Mouse (Mus musculus) MEL (cell line): ENCODE results near the gene Mtmr14. TPM values are rescaled to one million over a fixed set of nuclear protein-coding genes. Genes with fewer than 3 reads are reported as not detected.
A peak's percentile ranks its signal among the peaks of the same experiment; 100 is the strongest.

Experiments
- DNase-seq: peaks from one replicate; pipeline ENCODE4 v3.0.0; 2011; ENCODE audit warnings: low read depth, low spot score
- H3K27ac ChIP-seq: 2 replicates; pipeline ENCODE4 v1.5.1; 2012; ENCODE audit warnings: low read depth, mild to moderate bottlenecking, control low read depth, low read length, moderate library complexity; ENCODE audit not compliant: control insufficient read depth
- H3K27me3 ChIP-seq, 2 experiments: fragments of 150-350 bp in 1 of 2; sonication (generic) in 1 of 2; 2 replicates each; pipeline ENCODE4 v1.6.1; 2012; ENCODE audit warnings: low read length in 2 of 2, mild to moderate bottlenecking in 2 of 2, improper control_type of control experiment in 1 of 2, moderate library complexity in 1 of 2; ENCODE audit not compliant: insufficient read depth in 2 of 2, control insufficient read depth in 1 of 2
- H3K36me3 ChIP-seq, 2 experiments: 2 replicates each; pipeline ENCODE4 v1.6.1; 2012 to 2014; ENCODE audit warnings: low read length in 2 of 2, improper control_type of control experiment in 1 of 2, inconsistent platforms in 1 of 2, mild to moderate bottlenecking in 1 of 2; ENCODE audit not compliant: insufficient read depth in 2 of 2, control insufficient read depth in 1 of 2
- H3K4me1 ChIP-seq, 2 experiments: fragments of 150-350 bp in 1 of 2; sonication (generic) in 1 of 2; 2 replicates each; pipeline ENCODE4 v1.6.1; 2012; ENCODE audit warnings: low read length in 2 of 2, improper control_type of control experiment in 1 of 2, mild to moderate bottlenecking in 1 of 2; ENCODE audit not compliant: insufficient read depth in 2 of 2, control insufficient read depth in 1 of 2
- H3K4me3 ChIP-seq, 2 experiments: fragments of 150-350 bp in 1 of 2; sonication (generic) in 1 of 2; 2 replicates each; pipeline ENCODE4 v1.5.1; 2012; ENCODE audit warnings: low read depth in 2 of 2, low read length in 2 of 2, mild to moderate bottlenecking in 2 of 2, moderate library complexity in 2 of 2, control low read depth in 1 of 2, improper control_type of control experiment in 1 of 2; ENCODE audit not compliant: control insufficient read depth in 1 of 2, insufficient read depth in 1 of 2
- H3K79me2 ChIP-seq: 2 replicates; pipeline ENCODE4 v1.6.1; 2012; ENCODE audit warnings: mild to moderate bottlenecking, low read length, moderate library complexity; ENCODE audit not compliant: control insufficient read depth, poor library complexity, insufficient read depth
- H3K9ac ChIP-seq: 2 replicates; pipeline ENCODE4 v1.6.1; 2012; ENCODE audit warnings: low read depth, mild to moderate bottlenecking, control low read depth, low read length, moderate library complexity; ENCODE audit not compliant: control insufficient read depth, poor library complexity, severe bottlenecking
- H3K9me3 ChIP-seq: fragments of 150-350 bp; sonication (generic); replicated peaks from 2 replicates; pipeline ENCODE4 v1.6.1; 2012; ENCODE audit warnings: mild to moderate bottlenecking, low read length, improper control_type of control experiment, moderate library complexity; ENCODE audit not compliant: insufficient read depth
- BHLHE40 ChIP-seq: IDR thresholded peaks from 2 replicates; pipeline ENCODE4 v1.6.1; 2012; ENCODE audit warnings: low read depth, mild to moderate bottlenecking, inconsistent platforms, low read length, improper control_type of control experiment, borderline replicate concordance
- CHD1 ChIP-seq: IDR thresholded peaks from 2 replicates; pipeline ENCODE4 v1.6.1; 2012; ENCODE audit warnings: low read depth, mild to moderate bottlenecking, inconsistent platforms, low read length, improper control_type of control experiment
- ELF1 ChIP-seq: IDR thresholded peaks from 2 replicates; pipeline ENCODE4 v1.6.1; 2014; ENCODE audit warnings: low read depth, mild to moderate bottlenecking, inconsistent platforms, low read length, improper control_type of control experiment, moderate library complexity
- EP300 ChIP-seq, 2 experiments: IDR thresholded peaks; 2 replicates each; pipeline ENCODE4 v1.6.1; 2011; ENCODE audit warnings: improper control_type of control experiment in 2 of 2, low read length in 2 of 2, low read depth in 1 of 2, mild to moderate bottlenecking in 1 of 2
- ETS1 ChIP-seq: IDR thresholded peaks from 2 replicates; pipeline ENCODE4 v1.6.1; 2012; ENCODE audit warnings: low read depth, mild to moderate bottlenecking, inconsistent platforms, low read length, improper control_type of control experiment, moderate library complexity
- GATA1 ChIP-seq: IDR thresholded peaks from 2 replicates; pipeline ENCODE4 v1.6.1; 2011; ENCODE audit warnings: low read depth, low read length, improper control_type of control experiment
- HCFC1 ChIP-seq: IDR thresholded peaks from 2 replicates; pipeline ENCODE4 v1.6.1; 2012; ENCODE audit warnings: low read depth, mild to moderate bottlenecking, inconsistent platforms, low read length, improper control_type of control experiment, moderate library complexity
- MAFK ChIP-seq: IDR thresholded peaks from 2 replicates; pipeline ENCODE4 v1.6.1; 2011; ENCODE audit warnings: low read depth, mild to moderate bottlenecking, low read length, improper control_type of control experiment, borderline replicate concordance
- MAX ChIP-seq: IDR thresholded peaks from 2 replicates; pipeline ENCODE4 v1.6.1; 2011; ENCODE audit warnings: low read length, improper control_type of control experiment
- MAZ ChIP-seq: IDR thresholded peaks from 2 replicates; pipeline ENCODE4 v1.6.1; 2012; ENCODE audit warnings: low read depth, mild to moderate bottlenecking, inconsistent platforms, low read length, improper control_type of control experiment
- MXI1 ChIP-seq: IDR thresholded peaks from 2 replicates; pipeline ENCODE4 v1.6.1; 2011; ENCODE audit warnings: mild to moderate bottlenecking, low read depth, low read length, improper control_type of control experiment
- MYB ChIP-seq: IDR thresholded peaks from 2 replicates; pipeline ENCODE4 v1.6.1; 2011; ENCODE audit warnings: mild to moderate bottlenecking, low read depth, low read length, improper control_type of control experiment
- MYC ChIP-seq: IDR thresholded peaks from 2 replicates; pipeline ENCODE4 v1.6.1; 2011; ENCODE audit warnings: low read depth, mild to moderate bottlenecking, low read length, improper control_type of control experiment, moderate library complexity
- NRF1 ChIP-seq: IDR thresholded peaks from 2 replicates; pipeline ENCODE4 v1.6.1; 2014; ENCODE audit warnings: low read depth, mild to moderate bottlenecking, inconsistent platforms, low read length, improper control_type of control experiment, moderate library complexity; ENCODE audit not compliant: poor library complexity, insufficient read depth, severe bottlenecking
- POLR2A ChIP-seq, 2 experiments: IDR thresholded peaks; 2 replicates each; pipeline ENCODE4 v1.6.1; 2011 to 2012; ENCODE audit warnings: low read length in 2 of 2, mild to moderate bottlenecking in 2 of 2, control low read depth in 1 of 2, improper control_type of control experiment in 1 of 2, low read depth in 1 of 2, moderate library complexity in 1 of 2; ENCODE audit not compliant: control insufficient read depth in 1 of 2, insufficient read depth in 1 of 2, poor library complexity in 1 of 2
- POLR2AphosphoS5 ChIP-seq: IDR thresholded peaks from 2 replicates; pipeline ENCODE4 v1.6.1; 2012; ENCODE audit warnings: low read depth, borderline replicate concordance, mild to moderate bottlenecking, inconsistent platforms, low read length, moderate library complexity, mixed read lengths
- RAD21 ChIP-seq: IDR thresholded peaks from 2 replicates; pipeline ENCODE4 v1.6.1; 2011; ENCODE audit warnings: mild to moderate bottlenecking, low read depth, low read length, improper control_type of control experiment
- RCOR1 ChIP-seq: IDR thresholded peaks from 2 replicates; pipeline ENCODE4 v1.6.1; 2012; ENCODE audit warnings: low read depth, mild to moderate bottlenecking, inconsistent platforms, low read length, improper control_type of control experiment
- SIN3A ChIP-seq: IDR thresholded peaks from 2 replicates; pipeline ENCODE4 v1.6.1; 2012; ENCODE audit warnings: low read length, improper control_type of control experiment, inconsistent platforms
- TAL1 ChIP-seq: IDR thresholded peaks from 2 replicates; pipeline ENCODE4 v1.6.1; 2012; ENCODE audit warnings: mild to moderate bottlenecking, inconsistent platforms, low read length, moderate library complexity, mixed read lengths
- TCF12 ChIP-seq: IDR thresholded peaks from 2 replicates; pipeline ENCODE4 v1.6.1; 2014; ENCODE audit warnings: low read depth, mild to moderate bottlenecking, inconsistent platforms, low read length, improper control_type of control experiment, moderate library complexity
- UBTF ChIP-seq: IDR thresholded peaks from 2 replicates; pipeline ENCODE4 v1.6.1; 2012; ENCODE audit warnings: low read depth, mild to moderate bottlenecking, inconsistent platforms, low read length, improper control_type of control experiment, moderate library complexity, borderline replicate concordance; ENCODE audit not compliant: insufficient read depth
- USF1 ChIP-seq: IDR thresholded peaks from 2 replicates; pipeline ENCODE4 v1.6.1; 2014; ENCODE audit warnings: low read depth, mild to moderate bottlenecking, inconsistent platforms, low read length, improper control_type of control experiment, moderate library complexity
- USF2 ChIP-seq, 2 experiments: IDR thresholded peaks; 2 replicates each; pipeline ENCODE4 v1.6.1; 2011 to 2012; ENCODE audit warnings: improper control_type of control experiment in 2 of 2, low read length in 2 of 2, borderline replicate concordance in 1 of 2, inconsistent platforms in 1 of 2, low read depth in 1 of 2, mild to moderate bottlenecking in 1 of 2; ENCODE audit not compliant: insufficient read depth in 1 of 2
- ZKSCAN1 ChIP-seq: IDR thresholded peaks from 2 replicates; pipeline ENCODE4 v1.6.1; 2012; ENCODE audit warnings: low read depth, mild to moderate bottlenecking, inconsistent platforms, low read length, improper control_type of control experiment, moderate library complexity
- ZNF384 ChIP-seq: IDR thresholded peaks from 2 replicates; pipeline ENCODE4 v1.6.1; 2012; ENCODE audit warnings: low read depth, mild to moderate bottlenecking, inconsistent platforms, low read length, improper control_type of control experiment
- polyA plus RNA-seq, 2 experiments: library from polyadenylated mRNA; stranded (reverse) in 1 of 2; unstranded in 1 of 2; fragments of >175 nt in 1 of 2; fragments of >200 nt in 1 of 2; gene quantifications; 2 replicates each; pipeline versions ENCODE4 v1.2.1 to v1.2.4; 2012; ENCODE audit warnings: low replicate concordance in 2 of 2, low read depth in 1 of 2; ENCODE audit not compliant: insufficient read length in 2 of 2, insufficient read depth in 1 of 2, missing spikeins in 1 of 2
- total RNA-seq: library from RNA; depleted of rRNA; stranded (reverse); fragments of 300-350 nt; gene quantifications from 2 replicates; pipeline ENCODE4 v1.2.3, GENCODE M21; 2012

Mtmr14 gene
- total and polyA plus RNA-seq, 3 experiments: 11.4 to 24.5 TPM; not detected in 1

GRCm38 (mm10) chr6:113242753-113243152, 5.1 kb downstream of the Mtmr14 start:
- H3K4me1 ChIP-seq: peaks cover 11 to 23% of the 10 kb centered on the region in 2 experiments
- peaks cover 6% of the 10 kb centered on the region for H3K79me2 ChIP-seq
- no peak overlapping the region for H3K4me3 ChIP-seq
- H3K9me3 ChIP-seq: no peaks in the 10 kb centered on the region
- TF ChIP-seq MAZ (no peak), MAX (no peak), MXI1 (0 out of 2 replicates have a peak, but pooled peaks have one; percentile 33), ETS1 (peak; percentile 38; the same call in 1 of the 2 replicates), EP300 (IDR thresholded peaks at IDR 0.05; ENCODE audit: low read depth in 1 of 2, low read length in 2 of 2) (peak; percentile 74 to 86), USF2 (IDR thresholded peaks at IDR 0.05; ENCODE audit: borderline replicate concordance in 1 of 2, insufficient read depth in 1 of 2, low read depth in 1 of 2, low read length in 2 of 2) (no peak), MAFK (no peak), HCFC1 (no peak), BHLHE40 (peak; percentile 79), CHD1 (no peak), SIN3A (peak; percentile 23; the same call in 1 of the 2 replicates), RCOR1 (peak; percentile 93), TCF12 (peak; percentile 86), TAL1 (peak; percentile 65), UBTF (no peak), GATA1 (peak; percentile 81), POLR2A (IDR thresholded peaks at IDR 0.05; ENCODE audit: control insufficient read depth in 1 of 2, insufficient read depth in 1 of 2, low read depth in 1 of 2, low read length in 2 of 2, poor library complexity in 1 of 2) (no peak)
- TF ChIP-seq, all 39 proteins: peak for 9
- Histone ChIP-seq H3K27me3 (no peaks in the 10 kb centered on the region), H3K36me3 (peaks cover 0 to 24% of the 10 kb centered on the region in 2 experiments; a peak in 2 of 4 replicates), H3K9ac (no peak overlapping the region), H3K27ac (peak overlapping the region; percentile 15; the same call in 1 of the 2 replicates)
- DNase-seq: peak; percentile 68

GRCm38 (mm10) chr6:113245585-113245984, 7.9 kb downstream of the Mtmr14 start:
- Histone ChIP-seq H3K9ac (no peak overlapping the region), H3K4me3 (no peak overlapping the region), H3K36me3 (peaks cover 0 to 24% of the 10 kb centered on the region in 2 experiments; a peak in 2 of 4 replicates), H3K27me3 (no peaks in the 10 kb centered on the region), H3K27ac (peak overlapping the region; percentile 19), H3K9me3 (no peaks in the 10 kb centered on the region), H3K79me2 (no peaks in the 10 kb centered on the region), H3K4me1 (peaks cover 11 to 16% of the 10 kb centered on the region in 2 experiments)
- no peak for TF ChIP-seq MYB
- peak; percentile 39; the same call in 1 of the 2 replicates for TF ChIP-seq MYC
- TF ChIP-seq POLR2AphosphoS5: no peak
- TF ChIP-seq RCOR1: peak; percentile 51; the same call in 1 of the 2 replicates
- TF ChIP-seq TCF12: no peak; the same call in 1 of the 2 replicates
- TF ChIP-seq SIN3A: peak; percentile 74
- peak; percentile 40 for TF ChIP-seq TAL1
- TF ChIP-seq ELF1: 0 out of 2 replicates have a peak, but pooled peaks have one; percentile 6
- TF ChIP-seq NRF1: no peak
- peak; percentile 63 to 88 for TF ChIP-seq EP300 (IDR thresholded peaks at IDR 0.05; ENCODE audit: low read depth in 1 of 2, low read length in 2 of 2)
- TF ChIP-seq ETS1: peak; percentile 60; the same call in 1 of the 2 replicates
- no peak for TF ChIP-seq ZKSCAN1
- TF ChIP-seq GATA1: peak; percentile 88
- TF ChIP-seq RAD21: no peak
- no peak for TF ChIP-seq ZNF384
- TF ChIP-seq USF1: no peak
- DNase-seq: peak; percentile 87
